Mouse (Mus musculus): Measurements from ENCODE around the gene Prkch.

DNA sequence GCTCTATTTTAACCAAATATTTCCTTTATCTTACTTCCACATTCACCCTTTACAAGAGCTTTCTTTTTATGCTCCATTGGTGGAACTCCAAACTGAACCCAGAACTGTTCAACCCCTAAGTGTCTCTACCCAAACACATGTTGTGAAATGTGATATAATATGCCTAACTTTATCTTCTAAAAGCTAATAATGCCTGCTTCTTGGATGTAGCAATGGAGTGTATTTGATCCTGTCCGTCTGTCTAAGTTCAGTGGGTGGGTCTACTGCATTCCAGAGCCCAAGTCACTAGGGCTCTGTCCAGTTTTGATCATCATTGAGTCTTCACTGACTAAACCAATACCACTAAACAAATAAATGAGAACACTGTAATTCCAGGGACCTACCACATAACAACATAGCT is 240.2 kb downstream of the Prkch start:
- TF ChIP-seq EP300 (optimal IDR thresholded peaks at IDR 0.05) (no peak), CTCF (IDR thresholded peaks at IDR 0.05; ENCODE audit: low read depth) (no peak)

All from stomach, postnatal 0 days (tissue).